Mouse (Mus musculus): Measurements from ENCODE around the gene Gm28043.
A peak's percentile ranks its signal among the peaks of the same experiment; 100 is the strongest.
"Not testable (repeated sequence)": the region's sequence is repeated elsewhere in the genome, so short reads cannot be mapped to it uniquely, and the experiment has no call there.

Gene Gm28043

DNA sequence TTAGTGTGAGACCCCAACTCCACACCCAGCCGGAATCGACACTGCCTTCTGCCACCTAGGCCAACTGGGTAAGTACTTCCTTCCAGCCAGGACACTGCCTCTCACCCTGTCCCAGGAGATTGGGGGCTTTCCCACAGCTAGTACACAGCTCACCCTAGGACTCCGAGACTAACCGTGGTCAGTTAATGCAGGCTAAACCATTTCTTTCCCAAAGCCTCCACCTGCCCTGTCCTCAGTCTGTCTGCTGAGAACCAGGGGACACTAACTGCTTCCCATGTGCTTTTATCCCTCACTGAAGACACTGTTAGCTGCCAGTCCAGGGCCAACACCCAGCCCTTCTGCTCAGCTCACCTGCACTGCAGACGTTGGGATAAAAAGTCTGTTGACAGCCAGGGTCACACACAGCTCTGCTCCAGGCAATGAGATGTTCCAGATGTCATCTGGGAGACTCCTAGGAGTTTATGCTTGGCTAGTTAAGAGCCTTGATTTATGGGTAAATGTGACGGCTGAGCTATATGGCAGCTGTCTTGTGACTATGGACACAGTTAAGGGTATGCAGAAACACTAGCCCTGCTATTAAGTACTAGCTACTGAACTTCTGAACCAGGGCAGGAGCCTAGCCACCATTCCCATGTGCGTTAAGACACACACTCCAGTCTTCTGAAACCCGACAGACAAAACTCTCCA, 97.2 kb downstream of the Gm28043 start:
- DNase-seq (ENCODE audit: low spot score), result peak; percentile 31

DNA sequence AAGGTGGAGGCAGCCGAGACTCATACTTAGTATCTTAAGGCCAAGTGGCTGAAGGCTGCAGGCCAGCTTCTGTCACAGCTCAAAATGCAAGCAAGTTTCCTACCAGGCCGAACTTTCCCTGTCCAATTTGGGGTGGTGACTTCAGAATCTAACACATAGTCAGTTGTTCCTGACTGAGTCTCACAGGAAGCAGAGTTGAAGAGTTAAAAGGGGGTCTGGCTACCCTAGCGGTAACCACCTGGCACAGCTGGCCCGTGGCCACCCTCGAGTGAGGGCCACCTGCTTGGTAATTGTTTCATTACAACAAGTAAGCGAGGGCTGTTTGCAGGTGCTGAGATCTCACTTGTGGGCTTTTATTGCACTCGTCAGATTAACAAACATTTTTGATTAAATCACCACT, 97.9 kb downstream of the Gm28043 start:
- no peak for DNase-seq (ENCODE audit: low spot score)

DNA sequence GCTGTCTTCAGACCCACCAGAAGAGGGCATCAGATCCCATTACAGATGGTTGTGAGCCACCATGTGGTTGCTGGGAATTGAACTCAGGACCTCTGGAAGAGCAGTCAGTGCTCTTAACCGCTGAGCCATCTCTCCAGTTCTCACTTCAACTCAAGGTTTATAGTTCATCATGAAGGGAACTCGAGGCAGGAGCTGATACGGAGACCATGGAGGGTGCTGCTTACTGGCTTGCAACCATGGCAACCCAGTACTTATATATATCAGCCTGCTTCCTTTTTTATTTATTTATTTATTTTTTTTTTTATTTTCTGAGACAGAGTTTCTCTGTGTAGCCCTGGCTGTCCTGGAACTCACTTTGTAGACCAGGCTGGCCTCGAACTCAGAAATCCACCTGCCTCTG, 99.1 kb downstream of the Gm28043 start:
- not testable (repeated sequence) for DNase-seq (ENCODE audit: low spot score)

DNA sequence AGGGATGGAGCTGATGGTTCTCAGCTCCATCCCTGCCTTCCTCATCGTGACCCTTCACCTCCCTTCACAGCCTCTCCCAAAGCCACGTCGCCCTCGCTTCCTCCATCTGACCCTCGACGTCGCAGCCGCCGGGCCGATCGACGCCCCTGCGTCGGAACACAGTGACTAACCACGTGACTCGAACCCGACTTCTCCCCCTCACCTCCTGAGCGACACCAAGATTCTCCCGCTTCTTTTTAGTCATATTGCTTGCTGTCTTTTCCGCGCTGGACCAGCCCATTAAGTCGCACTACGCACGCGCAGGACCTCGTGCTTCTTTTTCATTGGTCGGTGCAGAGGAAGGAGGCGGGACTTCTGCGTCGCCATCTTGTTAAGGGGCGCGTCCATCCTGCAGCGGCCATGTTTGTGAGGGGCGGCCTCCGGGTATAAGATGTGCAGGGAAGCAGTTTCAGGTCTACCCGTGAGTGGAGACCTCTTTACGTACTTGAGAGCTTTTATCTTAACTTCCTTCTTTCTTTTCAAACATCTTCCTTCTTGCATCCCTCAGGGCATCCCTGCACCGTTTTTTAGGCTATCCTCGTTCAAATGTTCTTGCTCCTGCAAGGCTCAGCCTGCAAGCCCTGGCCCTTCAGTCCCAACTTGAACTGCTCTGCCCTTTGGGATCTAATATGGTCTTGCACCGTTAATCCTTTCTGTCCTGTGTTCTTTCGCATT, 102.2 kb downstream of the Gm28043 start, which contains the start of gene Ccdc167:
Gene Ccdc167, minus strand, starts transcription at position 313 of the 714 bp plus-strand sequence.
- peak; percentile 99 for DNase-seq (ENCODE audit: low spot score)

DNA sequence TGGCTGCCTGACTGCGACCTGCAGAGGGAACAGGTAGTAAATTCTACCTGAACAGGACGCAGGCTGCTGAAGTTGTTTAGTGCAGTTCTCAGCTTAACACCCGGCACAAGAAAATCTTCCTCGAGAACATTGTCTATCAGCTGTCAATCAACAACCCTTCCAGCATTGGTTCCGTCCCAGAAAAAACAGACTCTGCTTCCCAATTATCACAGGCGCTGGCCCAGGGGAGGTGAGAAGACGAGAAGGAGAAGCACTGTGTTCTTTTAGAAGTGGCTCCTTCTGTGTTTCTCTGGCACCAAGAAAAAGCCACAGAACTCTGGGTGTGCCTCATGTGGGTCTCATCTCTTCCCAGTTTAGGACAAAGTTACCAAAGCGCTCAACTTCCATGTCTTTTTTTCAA, 104.0 kb downstream of the Gm28043 start:
- no peak for DNase-seq (ENCODE audit: low spot score)

DNA sequence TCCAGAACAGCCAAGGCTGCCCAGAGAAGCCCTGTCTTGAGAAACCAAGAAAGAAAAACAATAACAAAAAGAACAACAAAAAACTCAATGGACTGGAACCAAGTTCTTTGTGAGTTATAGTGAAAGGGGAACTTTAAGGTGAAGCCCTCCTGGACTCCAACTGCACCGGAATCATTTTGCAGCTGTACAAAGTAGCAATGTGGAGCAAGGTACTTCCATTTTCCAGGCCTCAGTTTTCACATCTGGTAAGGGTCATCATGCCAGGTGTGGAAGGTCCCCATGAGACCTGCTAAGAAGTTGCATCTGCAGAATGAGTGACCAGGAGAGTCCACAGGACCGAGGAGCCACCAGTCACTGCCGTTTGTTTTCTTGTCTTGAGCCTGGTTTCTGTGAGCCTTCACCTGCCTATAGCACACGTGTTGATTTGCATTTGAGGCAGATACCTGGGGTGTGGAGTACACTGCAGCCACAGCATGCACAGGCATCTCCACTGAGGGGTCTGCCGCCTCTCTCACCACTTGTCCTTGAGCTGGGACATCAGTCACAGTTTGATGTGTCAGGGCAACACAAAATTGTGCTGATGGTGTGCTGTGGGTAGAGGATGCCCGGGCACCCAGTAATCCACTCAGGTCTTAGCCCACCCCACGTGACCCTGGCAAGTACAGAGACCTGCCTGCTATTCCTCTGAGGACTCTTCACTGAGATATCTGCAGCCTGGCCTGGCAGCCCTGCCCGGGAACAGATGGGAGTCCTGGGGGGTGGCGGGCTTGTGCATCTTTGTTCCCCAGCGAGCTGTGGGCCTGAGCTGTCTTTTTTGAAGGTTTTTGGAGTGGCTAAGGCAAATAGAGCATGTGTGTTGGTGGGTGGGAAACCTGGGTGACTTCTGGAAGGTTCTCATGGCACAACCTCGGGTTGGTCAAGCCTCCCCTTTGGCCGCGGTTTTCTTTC, 105.2 kb downstream of the Gm28043 start:
- DNase-seq (ENCODE audit: low spot score), result no peak

DNA sequence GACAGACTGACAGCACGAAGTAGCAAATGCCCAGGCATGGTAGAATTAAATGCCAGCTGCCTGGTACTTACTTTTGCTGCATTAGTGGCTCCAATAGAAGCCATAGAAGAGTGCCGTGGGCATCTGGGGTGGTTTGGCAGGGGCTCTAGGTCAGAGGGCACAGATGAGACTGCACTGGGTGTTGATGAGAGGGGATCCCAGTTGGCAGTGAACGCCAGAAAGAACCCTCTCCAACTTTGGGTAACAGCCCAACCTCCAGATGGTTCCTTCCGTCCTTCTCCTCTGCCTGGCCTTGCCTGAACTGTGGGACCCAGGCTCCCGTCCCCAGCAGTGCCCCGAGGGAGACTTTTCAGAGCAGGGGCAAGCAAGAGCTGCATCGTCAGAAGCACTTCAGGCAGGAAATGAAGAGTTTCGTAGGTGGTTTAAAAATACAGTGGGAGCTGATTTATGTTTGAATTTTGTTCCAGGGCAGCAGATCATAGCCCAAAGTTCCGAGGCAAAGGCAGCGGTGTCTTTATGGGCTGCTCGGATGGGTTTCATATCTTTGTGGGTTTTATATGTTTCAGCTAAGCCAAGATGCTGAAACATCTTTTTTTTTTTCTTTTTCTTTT, 106.2 kb downstream of the Gm28043 start:
- no peak for DNase-seq (ENCODE audit: low spot score)

DNA sequence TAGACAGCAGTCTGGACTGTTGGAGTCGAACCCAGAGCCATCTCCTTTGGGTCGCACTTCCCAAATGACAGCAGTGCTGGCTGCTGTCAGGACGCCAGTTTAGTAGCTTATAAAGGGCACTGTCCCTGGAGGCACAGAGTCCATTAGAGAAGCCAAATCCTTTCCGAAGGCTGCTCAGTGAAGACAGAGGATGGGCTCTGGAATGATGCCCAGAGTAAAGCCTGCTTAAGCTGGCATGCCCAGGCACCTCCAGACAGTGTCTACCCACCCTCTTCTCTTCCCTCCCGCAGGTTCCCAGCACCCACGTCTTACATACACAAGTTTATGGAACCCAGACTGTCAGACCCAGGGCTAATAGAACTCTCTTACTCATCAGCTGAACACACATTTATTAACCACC, 109.9 kb downstream of the Gm28043 start:
- no peak for DNase-seq (ENCODE audit: low spot score)

DNA sequence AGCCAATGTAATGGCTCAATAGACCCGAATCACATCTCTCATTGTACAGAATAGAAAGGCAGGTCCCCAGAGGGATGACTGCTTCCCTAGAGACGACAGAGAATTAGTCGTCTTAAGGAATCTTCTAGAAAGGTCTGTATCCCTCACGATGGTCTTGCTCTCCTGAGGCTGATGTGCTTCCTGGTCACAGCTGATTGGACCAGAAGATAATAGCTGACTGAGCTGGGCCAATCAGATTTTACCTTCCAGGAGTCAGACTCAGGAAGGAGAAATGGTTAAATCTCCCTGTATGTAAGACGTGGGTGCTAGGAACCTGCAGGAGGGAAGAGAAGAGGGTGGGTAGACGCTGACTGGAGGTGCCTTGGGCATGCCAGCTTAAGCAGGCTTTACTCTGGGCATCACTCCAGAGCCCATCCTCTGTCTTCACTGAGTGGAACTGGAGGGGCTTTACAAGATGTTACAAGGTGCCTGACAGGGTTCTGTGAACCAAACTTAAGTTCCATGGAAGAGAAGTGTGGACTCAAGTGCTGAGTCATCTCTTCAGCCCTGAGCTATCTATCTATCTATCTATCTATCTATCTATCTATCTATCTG, 110.4 kb downstream of the Gm28043 start:
- no peak for DNase-seq (ENCODE audit: low spot score)

DNA sequence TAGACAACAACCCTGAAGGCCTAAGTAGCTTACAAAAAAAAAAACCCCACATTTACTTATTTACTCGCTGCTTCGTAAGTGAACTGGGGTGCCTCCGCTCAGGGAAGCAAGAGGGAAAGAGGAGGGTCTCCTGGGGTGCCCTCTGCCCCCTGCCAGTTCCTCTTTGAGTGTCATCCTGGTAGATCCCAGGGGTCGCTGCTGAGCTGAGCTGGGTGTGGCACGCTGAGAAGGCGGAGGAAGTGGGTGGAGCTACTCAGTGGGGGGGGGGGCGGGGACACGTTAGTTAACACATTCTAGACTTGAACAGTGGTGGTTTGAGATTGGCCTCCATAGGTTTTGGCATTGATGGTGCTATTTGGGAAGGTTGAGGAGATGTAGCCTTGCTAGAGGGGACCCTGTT, 113.4 kb downstream of the Gm28043 start:
- DNase-seq (ENCODE audit: low spot score), result no peak

DNA sequence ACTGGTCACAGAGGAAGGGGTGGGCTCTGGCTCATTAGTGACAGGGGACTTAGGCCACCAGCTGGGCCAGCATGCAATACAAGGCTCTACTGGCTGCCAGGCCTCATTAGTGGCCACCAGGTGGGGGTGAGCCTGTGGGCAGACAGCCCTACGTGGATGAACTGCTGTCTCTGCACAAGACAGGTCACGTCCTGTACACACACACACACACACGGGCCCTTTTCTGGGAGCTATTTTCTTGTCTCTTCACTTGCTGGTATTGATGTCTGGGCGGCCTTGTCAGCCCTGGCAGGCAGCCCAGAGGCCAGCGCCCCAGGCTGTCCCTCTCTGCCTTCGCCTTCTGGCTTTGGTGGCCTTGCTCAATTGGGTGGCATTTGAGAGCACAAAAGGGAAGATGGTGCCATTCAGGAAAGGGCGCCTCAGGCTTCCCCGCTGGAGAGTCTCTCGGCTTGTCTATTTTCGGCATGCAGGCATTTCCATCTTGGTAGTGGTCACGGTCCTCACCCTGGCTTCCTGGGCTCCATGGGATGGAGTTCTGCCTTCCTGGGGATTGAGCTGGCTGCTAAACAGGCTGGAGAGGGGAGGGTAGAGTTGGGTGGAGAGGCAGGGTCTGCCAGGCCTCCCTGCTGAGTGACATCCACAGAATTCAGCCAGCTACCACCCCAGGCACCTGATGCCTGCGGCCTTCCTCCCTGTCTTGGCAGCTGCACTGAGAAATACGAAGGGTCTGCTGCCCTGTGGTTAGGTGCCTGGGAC, 116.0 kb downstream of the Gm28043 start:
- DNase-seq (ENCODE audit: low spot score), result no peak

DNA sequence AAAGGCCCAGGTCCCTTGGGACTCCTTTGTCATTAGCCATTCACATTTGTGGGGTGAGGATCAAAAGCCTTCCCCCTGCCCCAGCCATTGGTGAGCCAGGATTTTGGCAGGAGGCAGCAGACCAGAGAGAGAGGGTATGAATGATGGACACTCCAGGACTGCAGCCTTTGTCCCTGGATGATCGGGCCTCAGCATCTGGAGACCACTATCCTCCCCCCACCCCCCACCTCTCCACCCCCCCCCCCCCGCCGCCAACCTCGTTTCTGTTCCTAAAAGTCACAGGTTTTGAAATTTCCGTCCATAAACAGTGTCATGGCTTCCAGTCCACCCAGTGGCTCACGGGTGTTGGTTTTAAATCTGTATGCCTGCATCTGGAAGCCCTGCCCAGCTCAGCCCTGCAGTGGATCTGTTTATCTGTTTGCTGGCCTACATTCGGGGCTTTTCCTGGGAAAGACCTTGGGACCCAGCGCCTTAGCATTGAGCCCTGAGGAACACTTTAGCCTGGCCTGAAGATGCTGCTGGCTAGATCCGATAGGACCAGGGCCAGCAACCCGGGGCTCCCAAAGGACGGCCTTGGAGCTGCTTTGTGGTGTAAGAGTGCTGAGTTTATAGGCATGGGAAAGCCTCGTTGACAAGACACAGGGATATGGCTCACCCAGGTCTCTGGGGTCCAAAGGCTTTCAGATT, 116.7 kb downstream of the Gm28043 start:
- no peak for DNase-seq (ENCODE audit: low spot score)

DNA sequence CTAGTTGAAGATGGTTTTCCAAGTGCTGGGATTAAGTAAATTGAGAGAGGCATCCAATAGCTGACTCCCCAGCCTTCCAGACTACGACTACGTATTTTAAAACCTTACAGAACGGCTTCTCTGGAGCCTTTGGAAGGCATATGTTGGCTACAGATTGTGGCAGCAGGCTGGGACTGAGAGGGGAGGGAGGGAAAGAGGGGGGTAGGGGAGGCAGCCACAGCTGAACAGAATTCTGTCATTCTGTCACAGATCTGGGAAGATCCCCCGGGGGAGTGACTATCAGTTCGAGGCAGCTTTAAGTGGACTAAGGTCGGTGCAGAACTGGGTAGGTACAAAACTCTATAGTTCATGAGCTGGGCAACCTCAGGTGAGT, 117.3 kb downstream of the Gm28043 start:
- no peak for DNase-seq (ENCODE audit: low spot score)

DNA sequence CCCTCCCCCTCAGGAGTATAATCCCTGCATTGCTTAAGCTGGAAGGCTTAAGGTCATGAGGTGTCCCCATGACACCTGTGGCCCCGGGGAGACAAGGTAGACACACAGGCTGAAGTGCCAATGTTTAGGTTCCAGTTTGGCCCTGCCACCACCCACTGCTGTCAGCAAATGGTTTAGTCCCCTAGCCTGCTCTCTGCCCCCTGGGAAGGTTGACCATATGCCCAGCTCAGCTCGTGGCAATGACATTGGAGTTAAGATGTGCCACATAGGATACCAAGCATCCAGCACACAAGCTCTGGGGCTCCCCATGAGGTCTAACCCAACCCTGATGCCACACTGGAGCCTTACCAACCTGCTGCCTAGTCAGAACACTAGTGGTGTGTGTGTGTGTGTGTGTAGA, 117.8 kb downstream of the Gm28043 start:
- DNase-seq (ENCODE audit: low spot score), result no peak

DNA sequence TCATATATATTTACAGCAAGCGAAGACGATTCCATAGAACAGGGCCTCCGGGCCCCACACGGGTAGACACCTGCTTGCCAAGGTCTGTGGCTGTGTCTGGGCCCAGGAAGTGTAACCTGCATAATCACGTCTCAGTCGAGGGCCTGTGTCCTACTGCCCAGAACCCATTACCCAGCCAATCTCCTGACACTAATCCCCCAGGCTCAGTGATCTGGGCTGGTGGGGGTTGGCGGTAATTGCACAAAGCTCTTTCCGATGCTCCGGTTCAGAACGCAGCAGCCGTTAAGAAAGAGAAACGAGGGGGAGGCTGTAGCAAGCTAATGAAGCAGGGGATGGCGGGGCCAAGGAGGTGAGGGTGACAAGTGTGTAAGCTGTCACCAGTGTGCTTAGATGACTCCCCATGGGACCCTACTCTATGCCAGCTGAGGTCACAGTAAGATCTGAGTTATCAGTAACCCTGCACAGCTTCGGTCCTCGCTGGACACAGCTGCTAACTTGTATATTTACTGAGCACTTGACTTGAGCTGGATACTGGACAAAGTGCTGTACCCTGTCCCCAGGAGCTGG, 121.9 kb downstream of the Gm28043 start:
- DNase-seq (ENCODE audit: low spot score), result peak; percentile 47

DNA sequence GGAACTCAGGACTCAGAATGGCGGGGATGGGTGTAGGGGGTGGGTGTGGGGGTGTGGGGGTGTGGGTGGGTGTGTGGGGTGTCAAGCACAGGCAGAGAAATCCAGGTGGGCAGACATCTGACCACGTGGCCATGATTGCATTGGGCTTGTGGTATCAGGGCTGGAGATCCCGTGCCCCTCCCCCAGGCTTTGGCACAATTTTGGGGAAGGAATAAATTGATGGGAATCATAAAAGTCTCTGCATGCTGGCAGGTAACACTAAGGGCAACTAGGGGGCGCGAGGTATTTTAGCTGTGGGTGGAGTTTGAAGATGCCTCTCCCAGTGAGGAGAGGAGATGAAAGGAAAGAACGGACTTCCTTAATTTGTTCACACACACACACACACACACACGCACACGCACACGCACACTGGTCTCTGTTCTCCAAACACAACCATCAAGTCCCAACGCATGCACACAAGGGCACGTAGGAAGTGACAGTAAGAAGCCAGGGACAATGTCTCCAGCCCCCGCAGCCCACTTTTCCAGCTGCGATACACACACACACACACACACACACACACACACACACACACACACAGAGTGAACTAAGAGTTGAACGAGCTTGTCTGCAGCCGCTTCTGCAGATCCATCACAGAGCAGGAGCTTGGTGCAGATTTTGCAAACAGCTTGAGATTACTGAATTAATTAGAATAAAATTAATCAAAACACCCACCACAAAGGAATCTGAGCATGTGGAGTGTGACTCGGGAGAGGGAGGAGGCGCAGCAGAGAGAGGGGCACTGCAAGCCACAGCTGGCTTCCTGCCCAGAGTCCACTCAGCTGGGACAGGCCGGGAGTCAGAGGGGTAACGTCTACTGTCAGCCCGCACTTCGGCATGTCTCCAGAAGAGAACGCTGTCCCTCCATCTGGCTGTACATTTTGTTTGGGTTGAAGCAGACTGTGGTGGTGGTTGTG, 123.5 kb downstream of the Gm28043 start:
- peak; percentile 24 for DNase-seq (ENCODE audit: low spot score)

DNA sequence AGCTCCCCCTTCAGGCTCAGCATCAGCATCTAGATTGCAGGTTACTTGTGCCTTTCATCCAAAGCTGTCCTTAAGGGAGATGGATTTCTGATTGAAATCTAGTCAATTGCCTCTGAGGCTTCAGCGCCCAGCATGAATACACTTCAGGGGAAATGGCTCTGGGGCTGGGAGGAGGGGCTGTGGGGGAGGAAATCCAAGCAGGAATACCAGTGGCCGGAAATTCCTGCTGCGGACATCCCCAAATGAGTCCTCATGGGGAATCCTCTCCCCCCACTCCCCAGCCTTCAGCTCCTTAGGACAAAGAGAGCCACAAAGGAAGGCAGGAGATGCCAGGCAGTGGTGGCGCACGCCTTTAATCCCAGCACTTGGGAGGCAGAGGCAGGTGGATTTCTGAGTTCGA, 132.8 kb downstream of the Gm28043 start:
- no peak for DNase-seq (ENCODE audit: low spot score)

Data from embryo, embryonic 10.5 days (tissue).